Mouse (Mus musculus) urinary bladder, postnatal 25 days (tissue): ENCODE results near the gene Hist1h3a.
"Not testable (repeated sequence)": the region's sequence is repeated elsewhere in the genome, so short reads cannot be mapped to it uniquely, and the experiment has no call there.

Source experiments
- DNase-seq: peaks from one replicate; pipeline ENCODE4 v3.0.0; 2022; ENCODE audit warnings: low spot score

The Hist1h3a gene

DNA sequence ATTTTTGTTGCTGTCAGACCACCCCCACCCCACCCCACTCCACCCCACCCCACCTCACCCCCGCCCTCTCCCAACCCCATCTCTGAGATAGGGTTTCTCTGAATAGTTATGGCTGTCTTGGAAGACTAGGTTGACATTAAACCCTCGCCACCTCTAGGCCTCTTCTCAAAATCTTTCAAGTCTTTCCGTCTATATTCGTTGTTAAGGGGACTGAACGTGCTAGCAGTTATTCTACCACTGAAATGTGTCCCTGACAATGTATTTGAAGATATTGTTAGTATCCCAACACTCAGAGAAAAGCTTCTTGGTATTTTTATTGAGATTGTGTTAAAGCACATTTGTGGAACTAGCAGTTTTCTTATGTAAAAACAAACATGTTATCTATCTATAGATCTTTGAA is 21.3 kb downstream of the Hist1h3a start:
- no peak for DNase-seq

DNA sequence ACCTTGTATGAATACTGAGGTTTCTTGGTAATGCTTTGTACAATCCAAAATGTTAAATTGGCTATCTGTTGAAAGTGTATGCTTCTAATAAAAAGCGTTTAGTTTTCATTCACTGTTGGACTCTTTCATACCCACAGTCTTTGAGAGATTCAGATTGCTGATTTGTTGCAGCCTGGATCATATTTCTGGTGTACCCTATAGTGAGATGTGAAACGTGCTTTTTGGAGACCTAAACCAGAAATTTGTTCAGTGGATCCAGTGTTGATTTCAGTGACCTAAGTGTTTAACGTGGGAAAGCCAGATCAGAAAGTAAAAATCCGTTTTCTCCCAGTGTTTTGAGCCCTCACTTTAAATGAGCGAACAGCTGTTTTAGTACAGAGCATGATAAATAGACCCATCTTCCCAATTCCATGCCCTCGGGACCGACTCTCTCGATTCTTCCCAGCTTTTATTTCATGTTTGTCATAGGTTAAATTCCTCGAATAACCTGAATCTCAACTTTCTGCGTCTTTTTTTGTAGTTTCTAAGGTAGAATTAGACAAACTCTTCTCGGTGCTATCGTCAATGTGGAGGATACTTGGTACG is 21.8 kb downstream of the Hist1h3a start:
- no peak for DNase-seq

GRCm38 (mm10) chr13:23739922-23740252 is 22.3 kb downstream of the Hist1h3a start:
- no peak for DNase-seq

GRCm38 (mm10) chr13:23739069-23739921 is 22.9 kb downstream of the Hist1h3a start:
- peak; percentile 79 for DNase-seq

GRCm38 (mm10) chr13:23738677-23739068 is 23.5 kb downstream of the Hist1h3a start, which contains the start of gene Hist1h1c:
Gene Hist1h1c, plus strand, starts transcription at chr13:23738808.
- peak; percentile 80 for DNase-seq

GRCm38 (mm10) chr13:23738041-23738440 is 24.1 kb downstream of the Hist1h3a start:
- no peak for DNase-seq

DNA sequence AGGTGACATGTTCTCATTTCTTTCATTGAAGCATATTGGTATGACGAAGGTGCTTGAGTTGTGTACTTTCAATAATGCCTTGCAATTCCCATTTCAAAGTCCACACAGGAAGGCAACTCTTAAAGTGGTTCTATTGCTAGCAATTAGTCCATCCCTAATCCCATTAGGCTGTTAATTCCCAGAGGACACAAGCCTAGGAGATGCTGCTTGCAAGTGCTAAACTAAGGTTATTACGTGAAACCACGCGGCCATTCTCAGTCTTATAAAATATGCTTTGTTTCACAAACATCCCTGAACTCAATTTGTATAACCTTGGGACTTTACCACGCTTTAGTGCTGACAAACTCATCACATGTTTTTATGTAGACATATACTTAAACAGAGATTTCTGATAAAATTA is 25.1 kb downstream of the Hist1h3a start:
- no peak for DNase-seq

- no peak for DNase-seq
Observed at GRCm38 (mm10) chr13:23732156-23732804, 29.9 kb downstream of the Hist1h3a start.

DNA sequence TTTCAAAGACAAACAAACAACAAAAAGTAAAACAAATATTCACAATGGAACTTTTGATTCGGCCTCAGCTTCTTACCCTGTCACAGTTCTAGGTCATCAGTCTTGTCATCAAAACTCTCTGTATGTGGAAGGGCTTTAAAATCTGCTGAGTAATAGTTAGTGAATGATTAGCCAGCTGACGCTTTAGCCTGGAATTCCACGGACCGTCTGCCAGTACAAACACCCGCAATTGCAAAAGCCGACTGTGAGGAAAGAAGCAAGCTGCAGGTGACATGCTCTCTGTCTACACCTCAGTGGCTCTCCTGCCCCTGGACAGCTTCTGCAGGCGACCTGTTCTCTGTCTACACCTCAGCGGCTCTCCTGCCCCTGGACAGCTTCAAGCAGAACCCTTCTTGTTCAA is 31.7 kb downstream of the Hist1h3a start:
- DNase-seq, result no peak

DNA sequence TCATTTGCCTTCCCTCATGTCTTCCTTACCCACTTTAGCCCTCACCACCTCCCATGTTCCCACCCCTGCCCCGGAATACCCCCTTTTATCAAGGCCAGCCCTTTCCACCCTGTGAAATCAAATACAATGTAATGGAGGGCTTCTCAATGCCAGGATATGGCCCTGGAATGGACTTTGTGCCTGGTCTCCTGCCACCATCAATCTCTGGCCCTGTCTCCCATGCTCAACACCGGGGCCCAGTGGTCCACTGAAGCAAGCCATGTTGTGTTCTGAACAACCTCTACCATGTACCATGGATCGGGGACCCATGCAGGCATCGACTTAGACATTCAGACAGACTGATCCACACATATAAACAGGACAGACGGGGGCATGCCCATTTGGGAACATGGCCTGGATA is 32.5 kb downstream of the Hist1h3a start:
- no peak for DNase-seq

DNA sequence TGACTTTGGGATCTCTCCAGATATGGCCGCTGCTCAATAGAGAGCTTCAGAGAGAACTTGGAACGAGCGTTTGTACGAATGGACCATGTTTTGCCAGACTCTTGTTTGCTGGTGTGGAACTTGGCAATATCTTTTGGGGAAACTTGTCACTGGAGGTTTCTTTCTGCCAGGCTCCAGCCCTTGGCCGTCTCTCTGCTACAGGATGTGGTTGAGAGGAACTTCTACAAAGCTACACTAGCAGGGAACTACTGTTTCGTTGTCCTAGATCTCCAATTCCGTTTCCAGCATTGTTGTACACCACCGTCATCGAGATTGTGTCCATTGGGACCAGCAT is 33.0 kb downstream of the Hist1h3a start:
- no peak for DNase-seq

DNA sequence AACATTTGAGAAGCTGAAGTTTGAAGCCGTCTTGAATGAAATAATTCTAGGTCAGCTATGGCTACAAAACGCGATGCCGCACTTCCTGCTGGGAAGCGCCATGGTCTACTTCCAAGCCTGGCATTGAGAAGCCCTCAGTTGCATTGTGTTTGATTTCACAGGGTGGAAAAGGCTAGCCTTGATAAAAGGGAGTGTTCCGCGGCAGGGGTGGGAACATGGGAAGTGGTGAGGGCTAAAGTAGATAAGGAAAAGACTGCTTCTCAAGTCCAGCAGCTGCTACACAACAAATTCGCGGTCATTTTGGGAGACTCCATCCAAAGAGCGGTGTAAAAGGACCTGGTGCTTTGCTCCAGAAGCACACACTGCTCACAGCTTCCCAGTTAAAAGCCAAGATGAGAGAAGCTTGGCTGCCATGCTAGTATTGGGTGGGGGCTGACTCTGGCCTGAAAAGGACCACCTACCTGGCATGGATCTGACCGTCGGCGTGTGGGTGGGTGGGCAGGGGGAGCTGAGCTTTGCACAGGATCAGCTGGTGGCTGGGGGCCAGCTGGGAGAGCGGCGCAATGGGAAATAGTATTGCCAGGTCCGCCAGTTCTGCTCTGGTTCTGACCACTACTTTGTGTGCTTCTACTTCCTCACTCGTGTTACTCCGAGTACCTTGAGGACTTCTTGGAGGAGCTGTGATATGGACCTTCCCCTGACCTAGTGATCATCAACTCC is 33.6 kb downstream of the Hist1h3a start:
- no peak for DNase-seq

- no peak for DNase-seq
Observed at GRCm38 (mm10) chr13:23725213-23725612, 37.0 kb downstream of the Hist1h3a start.

DNA sequence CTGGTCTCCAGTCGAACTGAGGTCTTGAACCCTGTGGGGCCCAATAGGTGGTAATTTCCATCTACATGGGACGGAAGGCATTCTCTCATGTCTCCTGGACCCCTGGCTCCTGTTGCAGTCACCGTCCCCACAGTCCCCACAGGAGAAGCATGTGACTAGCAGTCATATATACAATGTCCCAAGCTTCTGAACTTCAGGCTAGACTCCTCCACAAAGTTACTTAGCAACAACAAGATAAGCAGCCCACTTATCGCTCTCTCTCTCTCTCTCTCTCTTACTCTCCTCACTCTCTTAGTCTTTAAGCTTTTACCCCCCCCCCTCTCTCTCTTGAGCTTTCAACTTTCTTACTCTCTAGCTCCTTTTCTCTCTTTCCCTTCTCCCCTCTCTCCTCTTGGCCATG is 37.9 kb downstream of the Hist1h3a start:
- no peak for DNase-seq

DNA sequence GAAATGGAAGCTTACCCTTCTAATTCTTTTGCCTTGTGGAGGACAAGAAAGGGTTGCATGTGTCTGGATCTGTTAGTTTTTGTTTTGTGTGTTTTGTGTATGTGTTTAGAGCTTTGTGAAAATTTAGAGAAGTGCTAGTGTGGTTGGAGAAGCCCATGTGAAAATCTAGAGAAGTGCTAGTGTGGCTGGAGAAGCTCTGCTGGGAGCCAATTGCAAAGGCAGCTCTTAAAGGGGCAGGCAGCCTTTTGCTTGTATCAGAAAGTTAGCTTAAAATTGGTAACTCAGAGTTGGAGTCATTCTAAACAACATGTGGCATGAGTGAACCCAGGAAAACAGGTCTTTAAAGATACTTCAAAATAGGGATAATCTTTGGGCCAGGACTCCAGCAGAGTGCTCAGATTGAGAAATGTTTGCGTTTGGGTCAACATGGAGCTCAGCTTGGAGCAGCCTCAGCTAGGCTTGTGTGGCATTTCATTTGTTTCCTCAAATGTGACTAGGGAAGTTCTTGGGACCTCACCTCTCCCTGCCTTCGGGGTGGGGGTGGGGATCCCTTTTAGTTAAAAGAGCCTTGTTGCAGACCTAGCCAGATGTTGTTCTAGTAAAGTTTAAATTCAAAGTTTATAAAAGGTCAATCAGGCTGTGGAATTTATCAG is 44.5 kb downstream of the Hist1h3a start:
- not testable (repeated sequence) for DNase-seq

- DNase-seq, result no peak
Observed at GRCm38 (mm10) chr13:23717176-23717575, 45.0 kb downstream of the Hist1h3a start.

- no peak for DNase-seq
Observed at GRCm38 (mm10) chr13:23716261-23717042, 45.7 kb downstream of the Hist1h3a start.
